Mouse (Mus musculus) erythroblast, embryonic 14.5 days (primary cell): Measurements from ENCODE around the gene Saal1. TPM values are rescaled to one million over a fixed set of nuclear protein-coding genes. Genes with fewer than 3 reads are reported as not detected.
"Not testable (repeated sequence)": the region's sequence is repeated elsewhere in the genome, so short reads cannot be mapped to it uniquely, and the experiment has no call there.

Experiments
- H3K27me3 ChIP-seq: 2 replicates; pipeline ENCODE4 v1.6.1; 2012; ENCODE audit warnings: inconsistent platforms; ENCODE audit not compliant: control insufficient read depth
- H3K36me3 ChIP-seq: 2 replicates; pipeline ENCODE4 v1.6.1; 2012; ENCODE audit warnings: mild to moderate bottlenecking, inconsistent platforms; ENCODE audit not compliant: control insufficient read depth
- H3K4me1 ChIP-seq: 2 replicates; pipeline ENCODE4 v1.6.1; 2012; ENCODE audit warnings: inconsistent platforms; ENCODE audit not compliant: control insufficient read depth
- H3K4me3 ChIP-seq: replicated peaks from 2 replicates; pipeline ENCODE3; 2012; ENCODE audit warnings: moderate library complexity, mild to moderate bottlenecking, inconsistent platforms
- H3K9me3 ChIP-seq: 2 replicates; pipeline ENCODE4 v1.6.1; 2012; ENCODE audit warnings: low read length, inconsistent platforms, mixed read lengths; ENCODE audit not compliant: control insufficient read depth
- GATA1 ChIP-seq: IDR thresholded peaks from 2 replicates; pipeline ENCODE4 v1.6.1; 2012; ENCODE audit warnings: low read length, inconsistent platforms, mixed read lengths
- TAL1 ChIP-seq: IDR thresholded peaks from 3 replicates; pipeline ENCODE4 v1.6.1; 2012; ENCODE audit warnings: low read length, inconsistent platforms, mixed read lengths
- polyA plus RNA-seq: library from polyadenylated mRNA; stranded (reverse); fragments of >175 nt; gene quantifications from 2 replicates; pipeline ENCODE4 v1.2.3, GENCODE M21; 2012

Saal1 gene
- polyA plus RNA-seq, result 0.28 and 0.44 TPM in 2 replicates

DNA sequence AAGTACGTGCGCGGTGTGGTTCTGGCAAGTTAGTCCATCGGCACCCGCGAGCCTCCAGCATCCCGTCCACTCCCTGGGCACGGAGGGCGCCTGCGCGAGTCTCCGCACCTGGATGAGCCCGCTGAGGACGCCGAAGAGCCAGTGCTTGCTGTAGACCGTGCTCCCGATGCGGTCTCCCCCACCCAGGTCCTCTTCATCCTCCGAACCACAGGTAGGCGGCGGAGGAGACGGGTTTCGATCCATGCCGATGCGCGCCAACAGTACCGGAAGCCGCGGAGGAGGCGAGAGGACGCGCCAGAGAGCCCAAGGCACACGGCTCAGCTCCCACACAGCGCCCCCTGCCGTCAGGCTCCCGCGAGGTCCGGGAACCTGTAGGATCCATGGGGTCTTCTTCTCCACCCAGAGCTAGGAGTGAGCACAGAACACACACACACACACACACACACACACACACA is at the start of gene Saal1:
Gene Saal1, minus strand, starts transcription at position 291 of the 455 bp plus-strand sequence.
- Histone ChIP-seq H3K4me1 (peaks cover 14% of the 10 kb centered on the region), H3K4me3 (peak within 1 kb of the TSS; percentile 90), H3K9me3 (no peaks in the 10 kb centered on the region), H3K36me3 (peaks cover 31% of the 10 kb centered on the region), H3K27me3 (0 out of 2 replicates have a peak, but pooled peaks cover 3% of the 10 kb centered on the region)
- TF ChIP-seq TAL1, result no peak
- no peak for TF ChIP-seq GATA1

DNA sequence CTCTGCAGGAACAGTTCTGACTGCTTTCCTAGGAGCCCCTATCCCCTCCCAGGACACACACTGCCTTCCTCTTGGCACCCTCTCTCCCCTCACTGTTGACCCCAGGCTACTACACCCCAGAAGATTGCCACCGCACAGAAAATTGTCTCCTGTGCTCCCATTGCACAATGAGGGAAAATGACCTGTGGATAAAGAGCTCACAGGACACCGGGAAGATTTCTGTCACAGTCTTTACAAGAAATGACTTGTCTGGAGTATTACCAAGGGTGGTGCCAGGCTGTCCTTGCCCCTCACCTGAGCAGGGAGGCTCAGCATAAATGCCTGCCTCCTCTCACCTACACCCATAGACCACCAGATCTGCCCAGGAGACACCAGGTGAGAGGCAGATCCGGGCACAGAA is 41.0 kb upstream of the Saal1 start, which contains the start of gene Saa2:
Gene Saa2, plus strand, starts transcription at position 301 of the 400 bp plus-strand sequence.
- Histone ChIP-seq H3K27me3 (no peaks in the 10 kb centered on the region), H3K36me3 (no peaks in the 10 kb centered on the region), H3K9me3 (no peaks in the 10 kb centered on the region), H3K4me3 (no peak within 1 kb of the TSS), H3K4me1 (no peaks in the 10 kb centered on the region)
- TF ChIP-seq GATA1 (no peak), TAL1 (no peak)

DNA sequence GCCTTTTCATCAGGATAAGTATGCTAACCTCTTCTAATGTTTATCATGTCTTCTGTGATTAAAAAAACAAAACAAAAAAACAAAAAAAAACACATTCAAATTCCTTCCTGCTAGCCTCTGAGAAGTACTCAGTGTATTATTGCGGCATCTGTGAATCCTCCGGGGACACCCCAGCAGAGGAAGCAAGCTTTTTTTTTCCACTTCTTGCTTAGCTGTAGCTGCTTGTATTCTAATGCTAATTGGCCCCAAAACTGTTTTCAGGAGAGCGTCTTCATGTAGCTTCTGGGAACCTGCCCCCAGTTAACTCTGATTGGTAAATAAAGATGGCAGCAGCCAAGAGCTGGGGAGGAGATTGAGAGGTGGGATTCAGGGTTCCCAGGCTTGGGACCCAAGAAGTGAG is 38.0 kb upstream of the Saal1 start:
- Histone ChIP-seq H3K9me3 (no peaks in the 10 kb centered on the region), H3K4me3 (no peak overlapping the region), H3K4me1 (no peaks in the 10 kb centered on the region), H3K27me3 (no peaks in the 10 kb centered on the region), H3K36me3 (no peaks in the 10 kb centered on the region)
- TF ChIP-seq GATA1, result no peak
- TF ChIP-seq TAL1, result no peak

DNA sequence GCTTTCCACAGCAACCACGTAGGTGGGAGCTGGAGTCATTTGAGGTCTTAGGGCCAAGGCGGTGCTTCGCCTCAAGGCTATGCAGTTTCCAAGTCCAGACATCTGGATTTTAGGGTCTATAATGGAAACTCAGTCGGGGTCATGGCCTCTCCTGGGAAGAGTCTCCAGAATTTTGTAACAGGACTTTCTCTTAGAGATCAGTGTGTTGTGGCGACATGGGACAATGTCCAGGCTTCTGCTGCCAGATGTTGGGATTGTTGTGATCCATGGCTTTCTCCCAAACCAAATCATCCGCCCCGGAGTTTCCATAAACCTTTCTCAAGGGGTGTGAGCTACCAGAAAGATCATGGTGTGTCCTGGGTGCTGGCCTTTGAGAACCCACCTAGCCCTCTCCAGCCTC is 35.9 kb upstream of the Saal1 start:
- Histone ChIP-seq H3K36me3 (no peaks in the 10 kb centered on the region), H3K4me1 (no peaks in the 10 kb centered on the region), H3K4me3 (no peak overlapping the region), H3K27me3 (no peaks in the 10 kb centered on the region), H3K9me3 (no peaks in the 10 kb centered on the region)
- TF ChIP-seq TAL1 (no peak), GATA1 (no peak)

DNA sequence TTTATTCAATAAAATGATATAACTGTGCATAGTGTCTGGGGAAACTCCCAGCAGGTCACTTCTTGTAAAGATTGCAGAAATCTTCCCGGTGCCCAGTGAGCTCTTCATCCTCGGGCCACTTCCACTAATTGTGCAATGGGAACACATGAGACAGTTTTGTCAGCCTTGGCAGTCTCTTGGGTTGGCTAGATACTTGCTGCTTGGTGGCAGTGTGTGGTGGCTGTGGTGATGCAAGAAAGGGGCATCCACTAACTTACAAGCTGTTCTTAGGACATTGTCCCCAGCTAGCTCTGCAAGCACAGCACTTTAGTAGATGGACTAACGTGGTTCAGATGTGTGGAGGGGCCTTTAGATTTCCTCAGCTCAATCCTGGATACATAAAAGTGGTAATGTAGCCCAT is 35.3 kb upstream of the Saal1 start:
- Histone ChIP-seq H3K27me3 (no peaks in the 10 kb centered on the region), H3K36me3 (no peaks in the 10 kb centered on the region), H3K4me1 (no peaks in the 10 kb centered on the region), H3K9me3 (no peaks in the 10 kb centered on the region), H3K4me3 (no peak overlapping the region)
- TF ChIP-seq GATA1, result no peak

DNA sequence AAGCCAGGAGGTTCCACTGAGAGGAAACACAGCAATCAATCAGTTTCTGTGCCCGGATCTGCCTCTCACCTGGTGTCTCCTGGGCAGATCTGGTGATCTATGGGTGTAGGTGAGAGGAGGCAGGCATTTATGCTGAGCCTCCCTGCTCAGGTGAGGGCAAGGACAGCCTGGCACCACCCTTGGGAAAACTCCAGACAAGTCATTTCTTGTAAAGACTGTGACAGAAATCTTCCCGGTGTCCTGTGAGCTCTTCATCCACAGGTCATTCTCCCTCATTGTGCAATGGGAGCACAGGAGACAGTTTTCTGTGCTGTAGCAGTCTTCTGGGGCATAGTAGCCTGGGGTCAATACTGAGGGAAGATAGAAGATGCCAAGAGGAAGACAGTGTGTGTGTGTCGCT is 32.4 kb upstream of the Saal1 start, which contains the start of gene Saa1:
Gene Saa1, minus strand, starts transcription at position 101 of the 400 bp plus-strand sequence.
- not testable (repeated sequence) for H3K4me1 ChIP-seq, H3K4me3 ChIP-seq, H3K36me3 ChIP-seq, H3K27me3 ChIP-seq, H3K9me3 ChIP-seq

DNA sequence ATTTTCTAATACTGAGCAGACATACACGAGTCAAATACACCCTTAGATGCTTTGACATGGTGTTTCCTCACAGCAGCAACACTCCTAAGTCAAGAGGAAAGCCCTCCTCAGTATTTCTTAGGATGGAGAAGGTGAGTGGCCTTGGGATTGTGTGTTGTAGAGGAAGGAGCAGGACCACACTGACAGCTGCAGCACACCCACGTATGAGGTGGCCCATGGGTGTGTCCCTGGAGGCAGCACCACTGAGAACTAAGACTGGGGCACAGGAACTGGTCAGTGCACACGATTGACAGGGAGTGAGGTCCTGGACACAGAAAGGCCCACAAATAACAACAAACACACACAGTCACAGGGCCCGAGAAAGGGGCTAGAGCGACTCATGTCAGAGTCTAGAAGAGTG is 29.6 kb upstream of the Saal1 start:
- not testable (repeated sequence) for H3K9me3 ChIP-seq, H3K36me3 ChIP-seq, H3K4me1 ChIP-seq, H3K4me3 ChIP-seq, H3K27me3 ChIP-seq

DNA sequence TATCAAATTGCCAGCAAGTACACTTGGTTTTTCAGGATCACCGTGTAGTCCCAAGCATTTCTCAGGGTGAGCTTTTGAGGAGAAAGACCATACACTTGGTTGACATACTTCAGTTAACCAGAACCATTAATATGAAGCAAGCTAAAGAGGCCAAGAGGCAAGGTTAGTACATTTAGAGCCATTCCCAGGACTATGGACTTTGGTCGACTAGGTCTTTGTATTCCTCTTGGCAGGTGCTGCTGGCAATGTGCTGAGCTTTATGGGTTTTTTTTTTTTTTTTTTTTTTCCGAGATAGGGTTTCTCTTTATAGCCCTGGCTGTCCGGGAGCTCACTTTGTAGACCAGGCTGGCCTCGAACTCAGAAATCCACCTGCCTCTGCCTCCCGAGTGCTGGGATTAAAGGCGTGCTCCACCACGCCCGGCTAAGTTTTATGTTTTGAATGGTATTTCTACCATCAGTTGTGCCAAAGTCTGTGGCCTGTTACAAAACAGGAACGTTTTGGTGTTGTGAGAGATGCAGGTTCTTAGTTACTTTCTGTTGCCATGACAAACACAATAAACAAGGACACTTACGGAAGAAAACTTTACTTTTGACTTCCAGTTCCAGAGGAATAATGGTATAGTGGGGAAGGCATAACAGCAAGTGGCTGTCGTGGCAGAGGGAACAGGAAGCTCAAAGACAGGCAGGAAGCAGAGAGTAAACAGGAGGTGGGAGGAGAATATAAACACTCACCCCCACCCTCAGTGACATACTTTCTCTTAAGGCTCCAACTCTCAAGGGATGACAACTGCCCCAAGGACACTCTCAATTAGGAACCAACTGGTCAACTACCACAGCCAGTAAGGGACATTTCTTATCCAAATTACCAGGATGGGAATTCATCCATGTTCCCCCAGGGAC is 28.3 kb upstream of the Saal1 start:
- H3K27me3 ChIP-seq, result no peaks in the 10 kb centered on the region
- TF ChIP-seq TAL1, result no peak
- no peak for TF ChIP-seq GATA1
- no peaks in the 10 kb centered on the region for H3K9me3 ChIP-seq
- no peak overlapping the region for H3K4me3 ChIP-seq
- H3K4me1 ChIP-seq, result no peaks in the 10 kb centered on the region
- no peaks in the 10 kb centered on the region for H3K36me3 ChIP-seq

DNA sequence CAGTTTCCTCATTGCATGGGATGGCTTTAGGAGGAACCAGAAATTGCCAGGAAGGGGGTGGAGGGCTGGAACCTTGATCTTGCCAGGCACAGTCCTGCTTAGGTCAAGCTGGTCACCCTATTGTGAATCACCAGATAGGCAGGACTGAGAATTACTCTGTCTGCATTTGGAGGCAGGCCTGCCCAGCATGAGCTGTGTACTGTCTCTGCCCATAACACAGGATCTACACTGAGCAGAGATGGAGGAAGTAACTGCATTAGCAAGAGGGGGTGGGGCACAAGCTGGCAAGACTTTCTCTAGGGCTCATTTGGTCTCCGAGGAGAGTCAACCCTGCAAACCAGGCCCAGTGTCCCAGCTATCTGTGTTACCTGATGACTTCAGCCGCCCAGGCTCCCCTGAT is 24.5 kb upstream of the Saal1 start:
- Histone ChIP-seq H3K9me3 (no peaks in the 10 kb centered on the region), H3K4me1 (no peaks in the 10 kb centered on the region), H3K27me3 (no peaks in the 10 kb centered on the region), H3K4me3 (no peak overlapping the region), H3K36me3 (no peaks in the 10 kb centered on the region)
- TF ChIP-seq GATA1 (no peak), TAL1 (no peak)

DNA sequence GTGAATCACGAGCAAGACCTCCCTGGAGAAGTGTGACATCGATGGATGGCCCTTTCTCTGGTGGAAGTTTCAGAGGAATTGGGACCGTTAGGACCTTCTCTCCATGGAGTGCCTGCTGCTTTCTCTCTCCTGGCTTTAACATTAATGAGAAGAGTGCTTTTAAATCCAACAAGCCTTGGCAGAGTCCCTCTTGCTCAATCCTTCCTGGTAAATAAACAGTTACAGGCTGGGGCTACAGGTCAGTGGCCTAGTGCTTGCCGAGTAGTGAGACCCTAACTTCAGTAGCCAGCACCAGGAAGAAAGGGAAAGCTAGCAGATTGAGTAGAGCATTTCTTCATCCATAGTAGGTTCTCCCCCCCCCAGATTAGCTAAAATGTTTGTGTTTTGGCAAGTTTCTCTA is 22.0 kb upstream of the Saal1 start, which contains the start of gene Saa4:
Gene Saa4, minus strand, starts transcription at position 146 of the 400 bp plus-strand sequence.
- Histone ChIP-seq H3K27me3 (no peaks in the 10 kb centered on the region), H3K36me3 (no peaks in the 10 kb centered on the region; the same call in 1 of the 2 replicates), H3K4me1 (no peaks in the 10 kb centered on the region), H3K4me3 (no peak within 1 kb of the TSS), H3K9me3 (no peaks in the 10 kb centered on the region)
- TF ChIP-seq TAL1, result no peak
- no peak for TF ChIP-seq GATA1
